In the genomic region with DNA sequence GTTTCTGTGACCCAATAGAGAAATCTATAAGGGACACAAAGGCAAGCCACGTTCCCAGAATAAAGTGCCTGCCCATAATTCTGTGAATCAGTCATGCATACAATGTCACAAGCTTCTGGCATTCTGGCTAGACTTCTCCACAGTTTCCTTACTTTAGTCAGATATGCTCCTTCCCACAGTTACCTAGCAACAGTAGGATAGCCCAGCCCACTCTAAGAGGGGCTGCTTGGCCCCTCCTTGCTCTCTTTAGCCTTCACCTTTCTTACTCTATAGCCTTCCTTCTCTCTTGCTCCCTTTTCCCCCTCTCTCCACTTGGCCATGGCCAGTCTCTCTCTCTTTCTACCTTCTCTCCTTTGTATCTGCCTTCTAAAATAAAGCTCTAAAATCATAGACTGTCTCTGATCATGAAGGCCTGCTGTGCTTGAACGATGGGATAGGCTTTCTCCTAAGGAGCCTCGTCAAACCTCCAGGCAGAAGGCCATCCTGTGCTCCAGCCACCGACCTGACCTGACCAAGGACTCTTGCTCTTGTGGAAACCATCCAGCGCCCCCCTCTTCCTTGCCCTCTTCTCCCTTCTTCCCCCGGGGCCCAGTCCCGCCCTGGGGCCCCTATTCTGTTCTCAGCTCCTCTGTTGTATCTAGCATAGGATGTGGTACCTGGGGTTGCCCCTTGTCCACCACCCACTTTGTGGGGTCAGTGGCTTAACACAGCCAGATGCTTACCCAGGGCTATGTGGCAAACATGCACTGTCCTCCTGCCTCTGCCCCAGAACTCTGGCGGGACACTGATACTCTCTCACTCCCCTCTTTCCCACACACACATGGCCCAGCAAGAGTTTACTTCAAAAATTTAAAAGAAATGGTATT, we compare ENCODE assay signal across 29 mouse cellular contexts.
DNase-seq lines count a peak whose midpoint lies in the region; ATAC-seq and TF ChIP-seq lines count a peak whose summit lies in the region.
"Had no signal": no experiment of that assay in that cellular context is flagged by ENCODE, and none has a peak within 500 bp of the region (broad histone marks: within the 10 kb centered on the region; RNA-seq: fewer than 3 reads in every experiment).

No protein-coding gene starts in this region.

- 79% methylated on average over 8 of the region's 8 CpGs for WGBS in forebrain, embryonic 10.5 days
- 75% methylated on average over 8 of the region's 8 CpGs for WGBS in forebrain, embryonic 13.5 days
- 80% methylated on average over 8 of the region's 8 CpGs for WGBS in kidney, embryonic 16.5 days
- 78% methylated on average over 8 of the region's 8 CpGs for WGBS in kidney, embryonic 15.5 days

- TF ChIP-seq CTCF in brain, embryonic 14.5 days (IDR thresholded peaks at IDR 0.05; ENCODE audit: borderline replicate concordance, extremely low read depth, insufficient read depth, insufficient read length): no peak

- no peak overlapping the region for H3K4me3 ChIP-seq in forebrain, embryonic 10.5 days
- no peak overlapping the region for H3K4me3 ChIP-seq in forebrain, embryonic 13.5 days
- no peak overlapping the region for H3K4me3 ChIP-seq in kidney, embryonic 16.5 days (ENCODE audit: low read length)
- H3K4me3 ChIP-seq in kidney, embryonic 15.5 days (replicated peaks): no peak overlapping the region
- H3K4me3 ChIP-seq: embryonic facial prominence, embryonic 12.5 days; hindbrain, embryonic 15.5 days; limb, embryonic 10.5 days; limb, embryonic 15.5 days; liver, embryonic 13.5 days; neural tube, embryonic 15.5 days had no signal

- no peak for DNase-seq in forebrain, embryonic 10.5 days (ENCODE audit: extremely low spot score, low spot score)
- peak; percentile 20 for DNase-seq in R1 (ENCODE audit: low read depth, low spot score)
- peak; percentile 16 for DNase-seq in brain, embryonic 14.5 days (ENCODE audit: low read depth)
- DNase-seq in gastrocnemius, postnatal 10 days: no peak
- no peak for DNase-seq in adrenal gland, postnatal 25 days
- DNase-seq: adrenal gland, adult 2 months; B cell, adult 2 months; cerebellum, adult 9-10 months; gastrocnemius, postnatal 14 days; heart, postnatal 14 days; kidney, adult 2 months; kidney, postnatal 10 days; layer of hippocampus, postnatal 36 days; liver, embryonic 13.5 days; lung, adult 18-20 months; lung, postnatal 4 days; right cerebral cortex, adult 18-20 months; spleen, adult 18-20 months; thymus, postnatal 14 days had no signal

- peaks cover 8% of the 10 kb centered on the region for H3K4me1 ChIP-seq in forebrain, embryonic 10.5 days
- H3K4me1 ChIP-seq in forebrain, embryonic 13.5 days: no peaks in the 10 kb centered on the region
- no peaks in the 10 kb centered on the region for H3K4me1 ChIP-seq in kidney, embryonic 16.5 days (ENCODE audit: insufficient read depth, low read length)
- no peaks in the 10 kb centered on the region for H3K4me1 ChIP-seq in kidney, embryonic 15.5 days
- H3K4me1 ChIP-seq: embryonic facial prominence, embryonic 12.5 days; hindbrain, embryonic 15.5 days; limb, embryonic 10.5 days; limb, embryonic 15.5 days; liver, embryonic 13.5 days; neural tube, embryonic 15.5 days had no signal

- H3K36me3 ChIP-seq in forebrain, embryonic 10.5 days (replicated peaks): no peaks in the 10 kb centered on the region
- H3K36me3 ChIP-seq in forebrain, embryonic 13.5 days (ENCODE audit: poor library complexity, severe bottlenecking): no peaks in the 10 kb centered on the region
- H3K36me3 ChIP-seq in kidney, embryonic 16.5 days (ENCODE audit: insufficient read depth, low read length): no peaks in the 10 kb centered on the region
- no peaks in the 10 kb centered on the region for H3K36me3 ChIP-seq in kidney, embryonic 15.5 days
- H3K36me3 ChIP-seq: embryonic facial prominence, embryonic 12.5 days; hindbrain, embryonic 15.5 days; limb, embryonic 10.5 days; limb, embryonic 15.5 days; liver, embryonic 13.5 days; neural tube, embryonic 15.5 days had no signal

- no peaks in the 10 kb centered on the region for H3K27me3 ChIP-seq in forebrain, embryonic 10.5 days (ENCODE audit: poor library complexity, severe bottlenecking)
- H3K27me3 ChIP-seq in forebrain, embryonic 13.5 days: no peaks in the 10 kb centered on the region
- no peaks in the 10 kb centered on the region for H3K27me3 ChIP-seq in kidney, embryonic 16.5 days (ENCODE audit: insufficient read depth, low read length)
- H3K27me3 ChIP-seq in kidney, embryonic 15.5 days: no peaks in the 10 kb centered on the region
- H3K27me3 ChIP-seq: embryonic facial prominence, embryonic 12.5 days; hindbrain, embryonic 15.5 days; limb, embryonic 15.5 days; liver, embryonic 13.5 days; neural tube, embryonic 15.5 days had no signal

- ATAC-seq in forebrain, embryonic 13.5 days: no peak
- 0 out of 2 replicates have a peak, but pooled peaks have one; percentile 6 for ATAC-seq in kidney, embryonic 16.5 days (ENCODE audit: low FRiP score, low TSS enrichment)
- ATAC-seq in kidney, embryonic 15.5 days (replicated peaks; ENCODE audit: low FRiP score): no peak
- ATAC-seq: activated CD4-positive, CD25-positive, alpha-beta regulatory T cell, adult 4 months; lung, postnatal 0 days had no signal

- no peak overlapping the region for H3K4me2 ChIP-seq in forebrain, embryonic 13.5 days
- no peak overlapping the region for H3K4me2 ChIP-seq in kidney, embryonic 16.5 days (replicated peaks; ENCODE audit: low read depth, low read length)
- no peak overlapping the region for H3K4me2 ChIP-seq in kidney, embryonic 15.5 days
- H3K4me2 ChIP-seq: embryonic facial prominence, embryonic 12.5 days; hindbrain, embryonic 15.5 days; limb, embryonic 15.5 days; liver, embryonic 13.5 days; neural tube, embryonic 15.5 days had no signal

- no peak overlapping the region for H3K9ac ChIP-seq in forebrain, embryonic 13.5 days
- H3K9ac ChIP-seq in kidney, embryonic 16.5 days (replicated peaks; ENCODE audit: low read length): no peak overlapping the region
- H3K9ac ChIP-seq in kidney, embryonic 15.5 days: no peak overlapping the region
- H3K9ac ChIP-seq: embryonic facial prominence, embryonic 12.5 days; hindbrain, embryonic 15.5 days; limb, embryonic 15.5 days; liver, embryonic 13.5 days; neural tube, embryonic 15.5 days had no signal

- TF ChIP-seq POLR2A in brain, embryonic 14.5 days (IDR thresholded peaks at IDR 0.05; ENCODE audit: borderline replicate concordance, extremely low read depth, insufficient read depth, insufficient read length, poor library complexity, severe bottlenecking): no peak

- H3K9me3 ChIP-seq in forebrain, embryonic 10.5 days: no peaks in the 10 kb centered on the region
- H3K9me3 ChIP-seq in forebrain, embryonic 13.5 days (replicated peaks): no peaks in the 10 kb centered on the region
- H3K9me3 ChIP-seq in kidney, embryonic 16.5 days (ENCODE audit: low read length): no peaks in the 10 kb centered on the region
- H3K9me3 ChIP-seq in kidney, embryonic 15.5 days (replicated peaks): no peaks in the 10 kb centered on the region
- H3K9me3 ChIP-seq: embryonic facial prominence, embryonic 12.5 days; hindbrain, embryonic 15.5 days; limb, embryonic 10.5 days; limb, embryonic 15.5 days; liver, embryonic 13.5 days; neural tube, embryonic 15.5 days had no signal

- 0 out of 2 replicates have a peak overlapping the region, but pooled peaks have one; percentile 5 for H3K27ac ChIP-seq in forebrain, embryonic 10.5 days
- no peak overlapping the region for H3K27ac ChIP-seq in forebrain, embryonic 13.5 days
- no peak overlapping the region for H3K27ac ChIP-seq in kidney, embryonic 16.5 days (ENCODE audit: low read length)
- H3K27ac ChIP-seq in kidney, embryonic 15.5 days: no peak overlapping the region
- H3K27ac ChIP-seq: embryonic facial prominence, embryonic 12.5 days; hindbrain, embryonic 15.5 days; limb, embryonic 10.5 days; limb, embryonic 15.5 days; liver, embryonic 13.5 days; neural tube, embryonic 15.5 days had no signal

Comparison
In these comparisons a context has a peak if more than half of its experiments do, and no peak if none do; other contexts are left out.
1. DNase-seq: peak in R1 (single experiment) and brain, embryonic 14.5 days (single experiment); none in forebrain, embryonic 10.5 days (single experiment), gastrocnemius, postnatal 10 days (single experiment) and adrenal gland, postnatal 25 days (single experiment).